Mouse (Mus musculus): ENCODE results near the gene Cdip1. TPM values are rescaled to one million over a fixed set of nuclear protein-coding genes. Genes with fewer than 3 reads are reported as not detected.

Gene Cdip1
- polyA plus RNA-seq, 1 experiment from 2014 or later: 113 TPM

DNA sequence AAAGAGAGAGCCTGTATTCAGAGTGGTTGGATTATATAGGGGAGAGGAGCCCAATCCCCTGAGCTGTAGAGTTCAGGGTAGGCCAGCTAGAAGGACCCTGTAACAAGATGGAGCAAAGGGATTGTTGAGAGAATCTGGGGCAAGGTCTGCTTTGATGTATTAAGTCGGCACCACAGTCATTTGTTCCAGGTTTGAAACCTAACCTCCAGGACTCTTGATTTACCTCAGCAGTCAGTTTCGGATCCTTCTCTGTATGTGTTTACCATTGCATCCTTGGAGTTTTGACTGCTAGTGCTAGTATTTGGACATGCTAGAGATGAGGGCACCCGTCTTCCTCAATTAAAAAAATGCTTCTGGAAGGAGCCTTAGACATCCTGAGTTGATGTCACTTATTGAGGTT, 37.9 kb downstream of the Cdip1 start:
- no peak overlapping the region for H3K4me2 ChIP-seq (replicated peaks; ENCODE audit: low read depth, low read length)
- no peaks in the 10 kb centered on the region for H3K27me3 ChIP-seq (ENCODE audit: insufficient read depth, low read length)
- 88% methylated on average over 3 of the region's 3 CpGs for WGBS
- H3K9me3 ChIP-seq (ENCODE audit: low read length): peaks cover 7% of the 10 kb centered on the region; the same call in 1 of the 2 replicates
- H3K4me1 ChIP-seq (ENCODE audit: insufficient read depth, low read length): peaks cover 13% of the 10 kb centered on the region
- H3K36me3 ChIP-seq (ENCODE audit: insufficient read depth, low read length): peaks cover 8% of the 10 kb centered on the region
- no peak for ATAC-seq (ENCODE audit: low FRiP score, low TSS enrichment)
- no peak overlapping the region for H3K9ac ChIP-seq (replicated peaks; ENCODE audit: low read length)
- H3K4me3 ChIP-seq (ENCODE audit: low read length): no peak overlapping the region
- H3K27ac ChIP-seq (ENCODE audit: low read length): no peak overlapping the region

DNA sequence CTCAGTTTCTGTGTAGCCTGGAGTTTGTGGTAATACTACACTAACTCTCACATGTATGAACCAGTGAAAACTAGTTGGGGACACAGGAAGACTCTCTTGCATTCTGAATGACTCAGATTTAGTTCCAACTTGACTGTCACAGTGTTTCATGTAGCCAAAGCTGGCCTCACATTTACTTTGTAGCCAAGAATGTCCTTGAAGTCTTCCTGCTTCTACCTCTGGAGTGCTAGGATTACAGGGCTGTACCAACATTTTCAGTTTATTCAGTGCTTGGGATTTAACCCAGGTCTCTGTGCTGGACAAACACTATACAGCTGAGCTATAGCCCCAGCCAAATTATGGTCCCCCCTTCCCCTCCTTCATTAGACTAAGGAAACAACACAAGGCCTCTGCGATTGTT, 47.9 kb downstream of the Cdip1 start:
- no peak overlapping the region for H3K4me2 ChIP-seq (replicated peaks; ENCODE audit: low read depth, low read length)
- 92% methylated on average over 1 of the region's 1 CpGs for WGBS
- no peak overlapping the region for H3K9ac ChIP-seq (replicated peaks; ENCODE audit: low read length)
- H3K27ac ChIP-seq (ENCODE audit: low read length): no peak overlapping the region
- no peaks in the 10 kb centered on the region for H3K27me3 ChIP-seq (ENCODE audit: insufficient read depth, low read length)
- ATAC-seq (ENCODE audit: low FRiP score, low TSS enrichment): no peak
- H3K4me3 ChIP-seq (ENCODE audit: low read length): no peak overlapping the region
- H3K9me3 ChIP-seq (ENCODE audit: low read length): peaks cover 6% of the 10 kb centered on the region; the same call in 1 of the 2 replicates
- peaks cover 6% of the 10 kb centered on the region; the same call in 1 of the 2 replicates for H3K36me3 ChIP-seq (ENCODE audit: insufficient read depth, low read length)
- H3K4me1 ChIP-seq (ENCODE audit: insufficient read depth, low read length): no peaks in the 10 kb centered on the region

DNA sequence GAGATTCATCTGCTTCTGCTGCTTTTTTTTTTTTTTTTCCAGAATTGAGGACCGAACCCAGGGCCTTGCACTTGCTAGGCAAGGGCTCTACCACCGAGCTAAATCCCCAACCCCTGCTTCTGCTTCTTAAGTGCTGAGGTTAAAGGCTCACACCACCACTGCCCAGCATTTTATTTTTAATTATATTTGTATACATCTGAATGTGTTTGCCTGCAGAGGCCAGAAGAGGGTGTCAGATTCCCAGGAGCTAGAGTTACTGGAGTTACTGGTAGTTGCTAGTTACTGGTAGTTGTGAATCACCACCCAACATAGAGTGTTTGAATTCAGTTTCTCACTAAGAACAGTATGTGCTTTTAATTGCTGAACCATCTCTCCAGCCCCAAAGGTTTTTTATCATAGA, 50.1 kb downstream of the Cdip1 start:
- Histone ChIP-seq H3K4me2 (replicated peaks; ENCODE audit: low read depth, low read length) (no peak overlapping the region), H3K4me3 (ENCODE audit: low read length) (no peak overlapping the region), H3K9ac (replicated peaks; ENCODE audit: low read length) (no peak overlapping the region), H3K9me3 (ENCODE audit: low read length) (peaks cover 6% of the 10 kb centered on the region; the same call in 1 of the 2 replicates), H3K36me3 (ENCODE audit: insufficient read depth, low read length) (peaks cover 6% of the 10 kb centered on the region; the same call in 1 of the 2 replicates), H3K4me1 (ENCODE audit: insufficient read depth, low read length) (peaks cover 7% of the 10 kb centered on the region; the same call in 1 of the 2 replicates), H3K27ac (ENCODE audit: low read length) (no peak overlapping the region), H3K27me3 (ENCODE audit: insufficient read depth, low read length) (no peaks in the 10 kb centered on the region)
- WGBS: 93% methylated on average over 2 of the region's 2 CpGs
- ATAC-seq (ENCODE audit: low FRiP score, low TSS enrichment): no peak

DNA sequence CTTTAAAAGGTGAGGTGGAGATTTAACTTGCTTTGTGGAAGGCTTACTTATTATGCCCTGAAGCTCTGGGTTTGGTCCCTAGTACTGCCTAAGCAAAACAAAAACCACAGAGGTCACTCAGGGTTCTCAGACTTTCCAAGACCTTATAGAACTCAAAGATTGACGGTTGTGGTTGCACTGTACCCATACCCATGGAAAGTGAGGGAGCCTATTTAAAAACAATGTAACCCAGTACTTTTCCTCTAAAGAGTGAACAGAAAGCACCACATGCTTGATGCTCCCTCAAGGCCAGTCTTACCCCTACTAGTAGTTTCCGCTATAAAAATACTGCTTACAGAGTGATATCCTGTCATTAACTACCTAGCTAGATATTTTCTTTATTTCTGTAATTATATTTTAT, 53.8 kb downstream of the Cdip1 start:
- H3K9ac ChIP-seq (replicated peaks; ENCODE audit: low read length): no peak overlapping the region
- 71% methylated on average over 2 of the region's 2 CpGs for WGBS

DNA sequence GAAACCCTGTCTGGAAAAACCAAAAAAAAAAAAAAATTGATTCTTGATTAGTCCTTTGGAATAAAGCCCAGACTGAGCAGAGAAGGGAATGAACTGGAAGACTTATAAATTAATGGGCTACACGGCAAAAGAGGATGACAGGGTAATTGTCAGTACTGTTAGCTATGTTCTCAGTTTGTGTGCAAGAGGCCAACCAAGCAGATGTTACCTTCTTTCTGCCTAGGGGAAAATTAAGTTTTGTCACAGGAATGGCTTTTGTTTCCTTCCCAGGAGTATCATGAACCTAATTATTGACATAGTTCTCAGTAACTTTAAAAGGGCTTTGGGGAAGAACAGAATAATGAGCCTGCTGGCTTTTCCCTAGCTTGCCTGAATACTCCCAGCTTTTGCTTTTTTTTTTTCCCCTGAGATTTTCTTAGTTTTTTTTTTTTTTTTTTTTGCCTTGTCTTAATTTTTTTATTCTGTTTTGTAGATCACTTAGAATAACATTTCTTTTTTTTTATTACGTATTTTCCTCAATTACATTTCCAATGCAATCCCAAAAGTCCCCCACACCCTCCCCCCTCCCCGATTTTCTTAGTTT, 59.2 kb downstream of the Cdip1 start:
- 71% methylated on average over 3 of the region's 3 CpGs for WGBS
- Histone ChIP-seq H3K36me3 (ENCODE audit: insufficient read depth, low read length) (no peaks in the 10 kb centered on the region), H3K9ac (replicated peaks; ENCODE audit: low read length) (no peak overlapping the region), H3K4me1 (ENCODE audit: insufficient read depth, low read length) (peaks cover 18% of the 10 kb centered on the region), H3K4me2 (replicated peaks; ENCODE audit: low read depth, low read length) (no peak overlapping the region), H3K27ac (ENCODE audit: low read length) (no peak overlapping the region), H3K9me3 (ENCODE audit: low read length) (no peaks in the 10 kb centered on the region), H3K27me3 (ENCODE audit: insufficient read depth, low read length) (no peaks in the 10 kb centered on the region), H3K4me3 (ENCODE audit: low read length) (no peak overlapping the region)
- no peak for ATAC-seq (ENCODE audit: low FRiP score, low TSS enrichment)

More for the DNA sequence above, 53.8 kb downstream of the Cdip1 start:
- Histone ChIP-seq H3K4me2 (replicated peaks; ENCODE audit: low read depth, low read length) (no peak overlapping the region), H3K27me3 (ENCODE audit: insufficient read depth, low read length) (no peaks in the 10 kb centered on the region), H3K36me3 (ENCODE audit: insufficient read depth, low read length) (no peaks in the 10 kb centered on the region), H3K27ac (ENCODE audit: low read length) (no peak overlapping the region), H3K4me3 (ENCODE audit: low read length) (no peak overlapping the region), H3K9me3 (ENCODE audit: low read length) (no peaks in the 10 kb centered on the region), H3K4me1 (ENCODE audit: insufficient read depth, low read length) (peaks cover 7% of the 10 kb centered on the region; the same call in 1 of the 2 replicates)
- ATAC-seq (ENCODE audit: low FRiP score, low TSS enrichment): no peak

DNA sequence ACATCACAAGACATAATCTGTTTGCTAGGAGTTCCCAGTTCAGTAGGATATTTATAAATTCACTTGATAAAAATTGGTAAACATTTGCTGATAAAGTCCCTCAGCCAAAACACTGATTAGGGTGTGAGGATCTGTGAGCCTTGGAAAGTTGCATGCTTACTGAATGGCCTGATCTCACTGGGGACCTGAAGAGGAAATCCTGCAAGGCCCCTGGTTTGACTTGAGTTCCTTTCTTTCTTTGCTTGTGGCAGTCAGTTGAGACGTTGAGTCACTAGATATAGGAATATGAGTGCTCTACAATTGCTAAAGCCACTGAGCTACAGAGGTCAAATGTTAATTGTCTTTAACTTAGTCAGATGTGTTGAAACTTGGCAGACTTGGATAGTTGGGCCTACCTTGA, 62.1 kb downstream of the Cdip1 start:
- H3K4me1 ChIP-seq (ENCODE audit: insufficient read depth, low read length): peaks cover 14% of the 10 kb centered on the region

DNA sequence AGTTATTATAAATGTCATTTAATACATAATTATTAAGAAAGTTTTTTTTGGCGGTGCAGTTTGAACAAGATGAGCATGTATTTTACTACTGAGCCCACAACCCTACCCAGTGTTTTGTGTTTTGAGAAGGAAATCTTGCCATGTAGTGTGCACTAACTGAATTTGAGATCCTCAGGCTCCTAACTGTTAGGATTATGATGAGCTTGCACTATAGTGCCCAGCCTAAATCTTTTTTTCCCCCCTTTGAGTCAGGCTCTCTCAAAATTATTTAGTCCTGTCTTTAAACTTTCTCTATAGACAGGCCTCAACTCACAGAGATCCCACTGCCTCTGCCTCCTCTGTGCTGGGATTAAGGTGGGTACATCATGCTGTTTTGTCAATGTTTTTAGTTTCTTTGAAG, 62.6 kb downstream of the Cdip1 start:
- Histone ChIP-seq H3K36me3 (ENCODE audit: insufficient read depth, low read length) (no peaks in the 10 kb centered on the region), H3K27ac (ENCODE audit: low read length) (no peak overlapping the region), H3K27me3 (ENCODE audit: insufficient read depth, low read length) (no peaks in the 10 kb centered on the region), H3K9me3 (ENCODE audit: low read length) (no peaks in the 10 kb centered on the region), H3K9ac (replicated peaks; ENCODE audit: low read length) (no peak overlapping the region), H3K4me3 (ENCODE audit: low read length) (peak overlapping the region; percentile 1; the same call in 1 of the 2 replicates), H3K4me1 (ENCODE audit: insufficient read depth, low read length) (peaks cover 14% of the 10 kb centered on the region), H3K4me2 (replicated peaks; ENCODE audit: low read depth, low read length) (peak overlapping the region; percentile 58)
- no peak for ATAC-seq (ENCODE audit: low FRiP score, low TSS enrichment)
- 98% methylated on average over 1 of the region's 1 CpGs for WGBS

More for the DNA sequence above, 62.1 kb downstream of the Cdip1 start:
- Histone ChIP-seq H3K9ac (replicated peaks; ENCODE audit: low read length) (no peak overlapping the region), H3K27me3 (ENCODE audit: insufficient read depth, low read length) (no peaks in the 10 kb centered on the region), H3K9me3 (ENCODE audit: low read length) (no peaks in the 10 kb centered on the region), H3K4me3 (ENCODE audit: low read length) (peak overlapping the region; percentile 10; the same call in 1 of the 2 replicates), H3K4me2 (replicated peaks; ENCODE audit: low read depth, low read length) (peak overlapping the region; percentile 58; the same call in 1 of the 2 replicates), H3K27ac (ENCODE audit: low read length) (no peak overlapping the region), H3K36me3 (ENCODE audit: insufficient read depth, low read length) (no peaks in the 10 kb centered on the region)
- WGBS: 32% methylated on average over 1 of the region's 1 CpGs
- ATAC-seq (ENCODE audit: low FRiP score, low TSS enrichment): no peak

DNA sequence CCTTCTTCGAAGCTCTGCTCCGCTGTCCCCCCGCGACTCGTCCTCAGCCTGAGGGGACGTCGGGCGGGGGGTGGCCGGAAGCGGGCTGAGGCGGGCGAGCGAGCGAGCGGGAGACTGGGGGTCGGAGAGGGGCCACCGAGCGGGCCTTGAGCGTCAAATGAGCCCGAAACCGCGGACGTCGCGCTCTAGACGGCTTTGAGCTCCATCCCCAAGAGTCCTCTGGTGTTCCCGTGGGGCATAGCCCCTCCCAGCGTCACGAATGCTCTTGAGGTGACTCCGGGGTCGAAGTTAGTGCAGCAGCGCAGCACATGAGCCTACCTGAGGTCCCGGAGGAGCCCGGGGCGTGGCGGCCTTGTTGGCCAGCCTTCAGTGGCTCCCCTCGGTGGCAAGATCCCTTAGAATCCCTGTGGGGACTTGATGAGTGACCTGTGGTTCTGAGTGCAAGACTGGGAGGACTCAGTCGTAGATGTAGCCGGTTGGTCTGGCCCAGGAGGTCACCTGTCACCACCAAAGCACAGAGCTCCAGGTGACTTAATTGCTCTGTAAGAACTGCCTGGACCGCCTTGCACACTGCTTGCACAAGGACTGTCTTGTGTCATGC, 63.5 kb downstream of the Cdip1 start:
- Histone ChIP-seq H3K27me3 (ENCODE audit: insufficient read depth, low read length) (no peaks in the 10 kb centered on the region), H3K27ac (ENCODE audit: low read length) (peak overlapping the region; percentile 85), H3K4me1 (ENCODE audit: insufficient read depth, low read length) (peaks cover 14% of the 10 kb centered on the region), H3K9me3 (ENCODE audit: low read length) (no peaks in the 10 kb centered on the region), H3K4me2 (replicated peaks; ENCODE audit: low read depth, low read length) (peak overlapping the region; percentile 58), H3K36me3 (ENCODE audit: insufficient read depth, low read length) (no peaks in the 10 kb centered on the region), H3K9ac (replicated peaks; ENCODE audit: low read length) (peak overlapping the region; percentile 89), H3K4me3 (ENCODE audit: low read length) (peak overlapping the region; percentile 87)
- under 1% methylated on average over 37 of the region's 40 CpGs for WGBS
- ATAC-seq (ENCODE audit: low FRiP score, low TSS enrichment): peak; percentile 63

DNA sequence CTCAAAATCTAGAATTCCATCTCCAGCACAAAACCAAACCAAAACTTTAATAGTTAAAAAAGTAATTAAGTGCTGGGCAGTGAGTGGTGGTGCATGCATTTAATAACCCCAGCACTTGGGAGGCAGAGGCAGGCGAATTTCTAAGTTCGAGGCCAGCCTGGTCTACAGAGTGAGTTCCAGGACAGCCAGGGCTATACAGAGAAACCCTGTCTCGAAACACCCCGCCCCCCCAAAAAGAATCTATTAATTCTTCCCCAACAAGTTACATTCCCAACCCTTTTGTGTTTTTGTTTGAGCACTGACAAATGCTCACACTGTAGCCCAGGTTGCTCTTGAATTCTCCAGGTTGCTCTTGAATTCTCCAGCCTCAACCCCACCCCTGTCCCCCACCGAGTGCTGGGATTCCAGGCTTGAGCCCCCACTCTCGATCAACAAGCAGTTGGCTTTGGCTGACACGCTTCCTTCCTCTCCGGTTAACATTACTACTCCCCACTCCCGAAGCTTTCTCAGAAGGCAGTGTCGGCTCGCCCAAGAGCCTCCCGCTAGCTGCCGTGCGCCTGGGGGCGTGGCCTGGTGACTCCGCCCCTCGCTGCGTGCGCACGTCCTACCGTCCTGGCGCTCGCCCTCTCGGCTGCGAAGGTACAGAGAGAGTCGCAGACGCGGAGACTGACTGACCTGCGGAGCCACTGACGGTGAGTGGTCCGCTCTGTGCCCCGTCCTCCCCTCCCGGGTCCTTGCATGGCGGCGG, 64.1 kb downstream of the Cdip1 start, which contains the start of gene Hmox2:
Gene Hmox2, plus strand, starts transcription at position 582 of the 748 bp plus-strand sequence.
- H3K27me3 ChIP-seq (ENCODE audit: insufficient read depth, low read length): no peaks in the 10 kb centered on the region
- H3K36me3 ChIP-seq (ENCODE audit: insufficient read depth, low read length): no peaks in the 10 kb centered on the region
- peak within 1 kb of the TSS; percentile 58 for H3K4me2 ChIP-seq (replicated peaks; ENCODE audit: low read depth, low read length)
- H3K9me3 ChIP-seq (ENCODE audit: low read length): no peaks in the 10 kb centered on the region
- peaks cover 14% of the 10 kb centered on the region for H3K4me1 ChIP-seq (ENCODE audit: insufficient read depth, low read length)
- 5% methylated on average over 34 of the region's 35 CpGs for WGBS
- peak; percentile 96 for ATAC-seq (ENCODE audit: low FRiP score, low TSS enrichment)
- peak within 1 kb of the TSS; percentile 87 for H3K4me3 ChIP-seq (ENCODE audit: low read length)
- H3K27ac ChIP-seq (ENCODE audit: low read length): peak within 1 kb of the TSS; percentile 85
- peak within 1 kb of the TSS; percentile 89 for H3K9ac ChIP-seq (replicated peaks; ENCODE audit: low read length)
